Mouse (Mus musculus) forebrain, embryonic 11.5 days (tissue): ENCODE measurements around the gene Rtf2. TPM values are rescaled to one million over a fixed set of nuclear protein-coding genes. Genes with fewer than 3 reads are reported as not detected.

Experiments
- ATAC-seq: fragments of 200-750 bp; cut with Nextera tagmentation; replicated peaks from 2 replicates; pipeline ENCODE4 v1.8.0; 2017; ENCODE audit warnings: moderate TSS enrichment; ENCODE audit not compliant: low FRiP score
- DNase-seq: peaks from one replicate; pipeline ENCODE4 v3.0.0-alpha.2; 2017; ENCODE audit warnings: low spot score
- H3K27ac ChIP-seq: fragments of 300-500 bp; sonication (generic); 2 replicates; pipeline ENCODE4 v1.5.1; 2014; ENCODE audit warnings: low read depth, low read length
- H3K27me3 ChIP-seq: fragments of 300-500 bp; sonication (generic); 2 replicates; pipeline ENCODE4 v1.6.1; 2014; ENCODE audit warnings: mild to moderate bottlenecking, low read length, mixed read lengths; ENCODE audit not compliant: control insufficient read depth, insufficient read depth
- H3K36me3 ChIP-seq: fragments of 300-500 bp; sonication (generic); 2 replicates; pipeline ENCODE4 v1.6.1; 2014; ENCODE audit warnings: mild to moderate bottlenecking, low read length, moderate library complexity, mixed read lengths; ENCODE audit not compliant: control insufficient read depth, insufficient read depth
- H3K4me1 ChIP-seq: fragments of 300-500 bp; sonication (generic); replicated peaks from 2 replicates; pipeline ENCODE4 v1.6.1; 2014; ENCODE audit warnings: low read length, mixed read lengths; ENCODE audit not compliant: control insufficient read depth, insufficient read depth
- H3K4me2 ChIP-seq: fragments of 300-500 bp; sonication (generic); 2 replicates; pipeline ENCODE4 v1.6.1; 2014; ENCODE audit warnings: low read depth, mild to moderate bottlenecking, low read length, moderate library complexity, mixed read lengths; ENCODE audit not compliant: severe bottlenecking
- H3K4me3 ChIP-seq: fragments of 300-500 bp; sonication (generic); 2 replicates; pipeline ENCODE4 v1.5.1; 2014; ENCODE audit warnings: low read depth, low read length
- H3K9ac ChIP-seq: fragments of 300-500 bp; sonication (generic); 2 replicates; pipeline ENCODE4 v1.6.1; 2014; ENCODE audit warnings: low read length
- H3K9me3 ChIP-seq: fragments of 300-500 bp; sonication (generic); 2 replicates; pipeline ENCODE4 v1.6.1; 2016; ENCODE audit warnings: low read length, mixed read lengths; ENCODE audit not compliant: control insufficient read depth
- WGBS: fragments of 180-500 bp; shearing (Covaris S2); extraction: QIAGEN DNeasy Blood & Tissue Kit; methylation state at CpG from one replicate; pipeline ENCODE4 v1.1.7; 2014; 5-methylcytosine and 5-hydroxymethylcytosine counted together
- polyA plus RNA-seq: library from polyadenylated mRNA; unstranded; fragments of >200 nt; fragmentation: Nextera tagmentation; extraction: Ambion mirVana; gene quantifications from 2 replicates; pipeline ENCODE4 v1.2.1, GENCODE M21; 2014

The Rtf2 gene
- polyA plus RNA-seq, 1 experiment from 2014 or later = 86.0 TPM

GRCm38 (mm10) chr2:172506121-172506520 is 65.8 kb downstream of the Rtf2 start:
- no peak overlapping the region for H3K27ac ChIP-seq
- no peak overlapping the region for H3K9ac ChIP-seq
- H3K27me3 ChIP-seq = no peaks in the 10 kb centered on the region
- H3K9me3 ChIP-seq = no peaks in the 10 kb centered on the region
- H3K36me3 ChIP-seq = no peaks in the 10 kb centered on the region
- ATAC-seq = no peak
- no peak overlapping the region for H3K4me3 ChIP-seq
- H3K4me2 ChIP-seq = no peak overlapping the region
- no peaks in the 10 kb centered on the region for H3K4me1 ChIP-seq
- DNase-seq = no peak
- WGBS = 91% methylated on average over 7 of the region's 7 CpGs

- no peak overlapping the region for H3K4me2 ChIP-seq
- DNase-seq (no peak), ATAC-seq (no peak)
- no peak overlapping the region for H3K27ac ChIP-seq
- no peaks in the 10 kb centered on the region for H3K27me3 ChIP-seq
- H3K4me3 ChIP-seq = no peak overlapping the region
- H3K9ac ChIP-seq = no peak overlapping the region
- H3K36me3 ChIP-seq = no peaks in the 10 kb centered on the region
- no peaks in the 10 kb centered on the region for H3K4me1 ChIP-seq
- no peaks in the 10 kb centered on the region for H3K9me3 ChIP-seq
- 89% methylated on average over 15 of the region's 15 CpGs for WGBS
Observed at GRCm38 (mm10) chr2:172510056-172510712, 69.8 kb downstream of the Rtf2 start.

- 66% methylated on average over 3 of the region's 3 CpGs for WGBS
- H3K4me3 ChIP-seq = no peak overlapping the region
- DNase-seq = no peak
- H3K27me3 ChIP-seq = no peaks in the 10 kb centered on the region
- no peak for ATAC-seq
- no peaks in the 10 kb centered on the region for H3K9me3 ChIP-seq
- H3K4me2 ChIP-seq = no peak overlapping the region
- no peaks in the 10 kb centered on the region for H3K36me3 ChIP-seq
- H3K4me1 ChIP-seq = no peaks in the 10 kb centered on the region
- H3K27ac ChIP-seq = no peak overlapping the region
- no peak overlapping the region for H3K9ac ChIP-seq
Observed at GRCm38 (mm10) chr2:172510899-172511298, 70.5 kb downstream of the Rtf2 start.

GRCm38 (mm10) chr2:172516407-172516992 is 76.1 kb downstream of the Rtf2 start:
- H3K36me3 ChIP-seq = no peaks in the 10 kb centered on the region
- no peak overlapping the region for H3K27ac ChIP-seq
- no peaks in the 10 kb centered on the region for H3K4me1 ChIP-seq
- H3K4me3 ChIP-seq = no peak overlapping the region
- no peak for DNase-seq
- no peak overlapping the region for H3K9ac ChIP-seq
- WGBS = 33% methylated on average over 11 of the region's 11 CpGs
- no peaks in the 10 kb centered on the region; the same call in 1 of the 2 replicates for H3K9me3 ChIP-seq
- no peak for ATAC-seq
- no peak overlapping the region for H3K4me2 ChIP-seq
- H3K27me3 ChIP-seq = no peaks in the 10 kb centered on the region

Other genes starting within 250 kb of the Rtf2 start
- 0.09 TPM in 1 of 2 replicates, not detected in the other for gene Mc3r, start 192.1 kb upstream of the Rtf2 start, polyA plus RNA-seq
- gene Fam210b, start 95.0 kb upstream of the Rtf2 start, polyA plus RNA-seq = 20.1 and 20.9 TPM in 2 replicates
- gene Aurka, start 70.0 kb upstream of the Rtf2 start, polyA plus RNA-seq = 192 and 193 TPM in 2 replicates
- gene Cstf1, start 69.9 kb upstream of the Rtf2 start, polyA plus RNA-seq = 52.5 and 53.3 TPM in 2 replicates
- gene Cass4, start 46.8 kb upstream of the Rtf2 start, polyA plus RNA-seq = 0.47 TPM in 1 of 2 replicates, not detected in the other
- 1.5 TPM in 2 replicates for gene Gcnt7, start 18.0 kb downstream of the Rtf2 start, polyA plus RNA-seq
- 0.39 and 0.97 TPM in 2 replicates for gene Fam209, start 32.0 kb downstream of the Rtf2 start, polyA plus RNA-seq
- 45.1 and 46.5 TPM in 2 replicates for gene Tfap2c, start 109.0 kb downstream of the Rtf2 start, polyA plus RNA-seq